Mouse (Mus musculus) left cerebral cortex, adult 18-20 months (tissue): Measurements from ENCODE around the gene Loxl1. TPM values are rescaled to one million over a fixed set of nuclear protein-coding genes. Genes with fewer than 3 reads are reported as not detected.

Experiments used
- DNase-seq, 2 experiments: peaks; one replicate each; pipeline ENCODE4 v3.0.0; 2021 to 2022; ENCODE audit warnings: low spot score in 2 of 2, mixed read lengths in 1 of 2
- long read RNA-seq, 2 experiments: library from polyadenylated mRNA; stranded (forward); transcript quantifications; one replicate each; pipeline ENCODE4 v2.0.0; 2021
- total RNA-seq, 2 experiments: library from RNA; stranded (reverse); gene quantifications; 2 replicates each; pipeline ENCODE4 v1.2.3; 2021

The Loxl1 gene
- total RNA-seq = 1 to 10 TPM; 1.5 to 2.8 TPM
- long read RNA-seq, experiment 1, partial matches to known transcripts = 0 of 5 reads
- long read RNA-seq, experiment 1, other reads (novel, unspliced or antisense) = 1 of 5 reads
- long read RNA-seq, experiment 2, partial matches to known transcripts = 0 of 2 reads
- long read RNA-seq, experiment 2, other reads (novel, unspliced or antisense) = 0 of 2 reads

DNA sequence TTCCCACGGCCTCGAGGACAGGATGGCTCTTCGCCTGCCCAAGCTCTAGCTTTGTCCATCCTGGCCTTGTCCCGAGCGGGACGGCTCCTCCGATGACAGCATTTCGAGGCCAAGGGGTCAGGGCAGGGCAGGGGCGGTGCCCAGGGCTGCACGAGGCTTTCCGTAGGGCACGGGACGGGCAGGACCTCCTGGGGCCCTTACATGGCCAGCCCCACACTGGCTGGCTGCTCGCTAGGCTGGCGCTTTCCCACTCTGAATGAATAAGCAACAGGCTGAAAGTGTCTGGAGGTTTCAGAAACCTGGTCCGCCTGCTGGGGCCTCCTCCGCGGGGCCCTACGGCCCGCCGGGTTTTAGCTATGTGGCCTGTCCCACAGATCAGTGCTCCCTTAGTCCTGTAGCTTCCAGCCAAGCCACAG is at the start of gene Loxl1:
TSS of gene Loxl1 (minus strand) at position 243 of the 416 bp plus-strand sequence.
- DNase-seq = peak in 1 of 2 experiments; percentile 28

DNA sequence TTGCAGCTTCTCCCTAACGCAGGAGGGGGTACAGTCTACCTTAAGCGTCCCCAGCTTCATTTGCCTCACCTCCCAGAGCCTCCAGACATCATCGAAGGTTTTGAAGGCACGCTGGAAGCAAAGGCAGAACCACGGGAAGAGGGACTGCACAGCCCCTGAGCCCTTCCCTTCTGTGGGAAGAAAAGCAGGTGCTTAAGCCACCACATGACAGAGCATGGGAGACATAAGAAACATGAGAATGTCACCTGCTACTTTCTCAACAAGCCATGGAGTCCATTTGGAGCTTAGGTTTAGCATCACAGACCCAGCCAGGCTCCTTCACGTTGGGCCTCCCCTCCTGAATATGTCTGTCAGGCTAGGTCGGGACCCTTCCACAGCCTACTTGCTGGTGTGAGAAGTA is 49.0 kb upstream of the Loxl1 start:
- no peak for DNase-seq

DNA sequence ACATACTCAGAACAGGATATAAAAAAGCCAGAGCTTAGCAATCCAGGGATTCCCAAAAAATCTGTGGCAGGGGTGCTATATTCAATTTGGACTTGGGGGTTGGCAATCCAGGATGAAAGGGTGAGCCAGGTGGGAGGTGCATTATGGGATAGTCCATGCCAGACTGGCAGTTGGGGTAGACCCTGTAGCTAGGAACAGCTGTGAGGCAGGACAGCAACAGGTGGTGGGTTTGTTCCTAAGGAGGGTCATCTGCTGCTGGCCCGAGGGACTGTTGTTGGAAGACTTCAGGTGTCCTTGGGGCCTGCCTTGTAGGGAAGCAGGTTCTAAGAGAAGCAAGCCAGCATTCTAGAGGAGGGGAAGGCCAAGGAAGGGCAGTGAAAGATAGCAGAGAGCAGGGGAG is 48.4 kb upstream of the Loxl1 start:
- no peak for DNase-seq

DNA sequence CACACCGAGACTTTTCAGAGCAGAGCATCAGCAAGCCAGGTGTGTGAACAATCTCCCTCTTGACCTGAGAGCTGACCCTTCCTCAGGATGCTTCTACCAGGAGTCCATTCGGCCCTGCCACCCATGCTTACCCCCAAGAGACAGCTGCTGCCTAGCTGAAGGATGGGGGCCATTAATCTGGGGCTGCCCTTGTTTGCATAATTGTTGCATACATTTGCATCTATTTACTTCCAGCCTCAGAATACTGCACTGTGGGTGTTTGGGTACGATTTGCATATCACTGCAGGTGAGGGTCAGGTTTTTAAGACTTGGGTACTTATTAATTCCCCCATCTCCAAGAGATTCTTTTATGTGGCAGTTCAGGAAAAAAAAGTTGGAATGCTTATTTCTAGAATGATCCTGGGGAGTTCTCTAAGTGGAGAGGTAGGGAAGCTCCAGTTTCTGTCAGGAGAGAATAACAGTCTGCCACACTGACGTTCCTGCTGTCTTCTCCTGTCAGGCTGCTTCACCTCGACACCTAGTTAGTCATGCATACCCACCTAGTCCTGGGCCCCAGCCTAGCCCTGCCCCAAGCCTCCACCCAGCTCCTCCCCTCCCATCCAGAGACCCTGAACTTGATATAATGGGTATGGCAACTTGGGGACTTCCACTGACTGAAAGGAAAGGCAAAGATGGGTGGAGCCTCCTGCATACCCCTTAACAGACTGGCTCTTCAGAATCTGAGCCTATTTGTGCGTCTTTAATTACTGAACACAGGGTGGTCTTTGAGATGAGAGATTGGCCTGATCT is 42.5 kb upstream of the Loxl1 start:
- DNase-seq = no peak

DNA sequence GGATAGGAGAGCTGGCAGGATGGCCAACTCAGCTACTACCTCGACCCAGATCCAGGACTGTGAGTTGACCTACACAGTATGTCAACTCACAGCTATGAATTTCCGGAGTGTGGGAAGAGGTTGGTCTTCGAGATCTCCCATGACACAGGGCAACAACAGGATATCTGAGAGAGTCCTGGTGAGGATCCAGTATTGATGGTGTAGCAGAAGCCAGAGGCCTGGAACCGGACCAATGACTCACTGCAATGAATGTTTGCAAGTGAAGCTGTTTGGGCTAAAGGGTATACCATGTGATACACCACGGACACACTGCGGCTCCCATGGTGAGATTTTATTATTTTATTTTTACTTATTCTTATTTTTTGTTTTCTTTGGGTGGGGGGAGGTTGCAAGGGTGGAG is 41.7 kb upstream of the Loxl1 start:
- no peak for DNase-seq

DNA sequence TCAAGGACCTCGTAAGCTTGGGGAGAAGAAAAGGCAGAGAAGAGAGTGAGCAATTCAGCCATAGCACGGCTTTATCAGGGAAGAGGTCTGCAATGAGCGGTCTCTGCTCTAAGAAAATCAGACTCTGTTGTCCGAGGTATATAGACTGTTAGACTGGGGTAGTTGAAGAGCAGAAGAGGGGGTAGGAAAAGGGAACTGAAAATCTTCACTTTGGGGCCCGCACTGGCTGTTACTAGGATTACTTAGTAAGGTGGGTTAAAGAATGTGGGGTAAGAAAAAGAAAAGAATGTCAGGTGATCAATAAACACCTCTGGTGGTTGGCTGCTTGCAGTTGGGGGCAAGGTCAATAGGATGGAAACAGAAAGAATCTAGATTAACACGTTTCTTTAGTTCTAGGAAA is 40.2 kb upstream of the Loxl1 start:
- no peak for DNase-seq

DNA sequence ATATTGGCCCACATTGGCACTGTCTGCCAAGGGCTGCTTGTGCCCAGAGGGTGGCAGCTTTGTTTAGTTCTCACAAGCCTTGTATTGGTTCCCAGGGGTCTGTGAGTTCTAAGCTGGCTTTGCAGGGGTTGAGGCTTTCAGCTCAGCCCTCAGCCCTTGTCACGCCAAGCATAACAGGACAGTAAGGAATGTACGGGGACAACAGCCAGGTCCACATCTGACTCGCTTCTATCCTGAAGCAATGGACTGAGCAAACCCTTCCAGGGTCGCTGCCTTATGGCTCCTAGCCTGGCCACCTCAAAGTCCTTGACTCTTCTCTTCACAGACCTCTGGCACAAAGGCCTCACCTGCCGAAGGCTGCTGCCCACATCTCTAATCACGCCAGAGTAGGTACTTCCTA is 34.8 kb upstream of the Loxl1 start:
- DNase-seq = no peak

DNA sequence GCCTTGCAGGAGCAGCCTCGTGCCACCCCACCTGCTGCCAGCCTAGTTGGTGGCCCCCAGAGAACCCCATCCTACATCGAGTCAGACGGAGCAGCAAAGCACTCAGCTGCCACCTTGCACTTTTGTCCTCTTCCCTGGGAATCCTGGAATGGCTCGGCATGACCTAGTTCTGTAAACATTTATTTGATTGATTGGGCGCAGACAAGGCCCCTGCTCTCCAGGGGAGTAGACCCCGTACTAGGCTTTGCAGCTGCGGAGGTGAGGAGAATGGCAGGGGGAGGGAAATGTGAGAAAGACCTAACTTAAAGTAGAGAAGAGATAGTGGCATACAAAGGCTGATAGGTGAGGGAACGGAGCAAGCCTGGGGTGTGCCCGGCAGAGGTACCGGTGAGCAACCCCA is 33.5 kb upstream of the Loxl1 start:
- DNase-seq = no peak

DNA sequence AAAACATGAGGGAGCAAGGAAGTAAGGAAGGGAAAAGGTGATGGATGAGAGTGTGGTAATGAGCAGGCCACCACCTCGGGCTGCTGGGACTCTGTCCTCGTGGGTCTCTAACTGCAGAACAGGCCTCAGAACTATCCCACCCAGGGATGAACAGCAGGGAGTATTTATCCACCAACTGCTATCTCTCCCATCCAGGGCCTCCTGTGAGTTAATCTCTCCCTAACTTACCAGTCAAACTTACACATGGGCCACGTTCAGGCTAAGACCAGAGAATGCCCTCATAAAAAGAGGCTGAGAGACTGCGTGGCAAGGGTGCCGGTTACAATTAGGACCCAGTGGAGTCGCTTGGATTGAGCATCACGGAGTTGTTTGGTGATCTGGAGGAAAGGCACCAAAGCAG is 33.0 kb upstream of the Loxl1 start:
- DNase-seq = no peak

DNA sequence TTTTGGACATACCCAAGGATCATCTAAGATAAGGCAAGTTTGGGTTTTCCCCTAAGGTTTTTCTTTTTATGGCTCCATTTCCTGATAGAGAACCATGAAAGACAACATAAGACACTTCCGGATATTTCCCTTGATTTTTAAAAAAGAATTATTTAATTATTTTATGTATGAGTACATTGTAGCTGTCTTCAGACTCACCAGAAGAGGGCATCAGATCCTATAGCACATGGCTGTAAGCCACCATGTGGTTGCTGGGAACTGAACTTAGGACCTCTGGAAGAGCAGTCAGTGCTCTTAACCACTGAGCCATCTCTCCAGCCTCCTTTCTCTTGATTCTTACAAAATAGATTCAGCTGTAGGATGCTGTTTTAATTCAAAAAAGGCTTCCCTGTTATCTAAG is 28.8 kb upstream of the Loxl1 start:
- DNase-seq = no peak

DNA sequence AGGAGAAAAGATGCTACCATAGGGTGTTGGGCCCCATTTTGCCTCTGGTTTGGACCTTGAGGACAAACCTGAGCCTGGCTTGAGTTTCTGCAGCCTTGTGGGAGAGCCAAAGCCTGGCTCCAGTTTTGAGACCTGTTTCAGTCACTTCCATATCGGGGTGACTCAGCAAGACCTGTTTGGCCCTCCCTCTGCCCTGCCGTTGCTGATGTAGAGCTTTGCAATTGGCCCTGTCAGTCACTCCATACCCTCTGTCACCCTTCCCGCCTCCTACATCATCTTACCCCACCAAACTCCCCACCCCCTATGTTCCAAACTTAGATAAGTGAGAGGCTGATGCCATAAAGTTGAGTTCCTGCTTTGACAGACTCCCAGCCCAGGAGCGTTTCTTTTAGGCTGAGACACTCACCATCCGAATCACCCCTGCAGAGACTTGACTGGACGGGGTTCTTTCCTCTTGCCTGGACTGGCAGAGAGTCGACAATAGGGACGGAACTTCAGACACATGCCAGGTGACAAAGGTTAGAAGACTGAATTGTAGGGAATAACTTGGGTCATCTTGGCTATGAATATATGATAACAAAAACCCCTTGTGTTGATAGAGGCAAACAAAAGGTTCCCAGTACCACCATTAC is 23.8 kb upstream of the Loxl1 start:
- DNase-seq = no peak

DNA sequence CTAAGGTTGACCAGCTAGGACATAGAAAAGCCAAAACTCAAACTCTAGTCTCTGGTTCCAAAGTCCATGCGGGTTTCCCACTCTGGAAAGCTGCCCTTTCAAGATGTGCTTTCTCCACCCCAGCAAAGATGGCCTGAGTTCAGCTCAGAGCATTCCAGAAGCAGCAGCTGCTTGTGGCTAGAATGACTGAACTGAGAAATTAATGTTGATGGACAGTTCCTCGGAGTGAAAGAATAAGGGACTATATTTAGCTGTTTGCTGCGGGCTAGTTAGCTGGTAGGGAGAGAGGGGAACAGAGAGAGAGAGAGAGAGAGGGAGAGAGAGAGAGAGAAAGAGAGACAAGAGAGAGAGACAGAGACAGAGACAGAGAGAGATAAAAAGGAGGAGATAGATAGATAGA is 18.3 kb upstream of the Loxl1 start:
- DNase-seq = no peak

DNA sequence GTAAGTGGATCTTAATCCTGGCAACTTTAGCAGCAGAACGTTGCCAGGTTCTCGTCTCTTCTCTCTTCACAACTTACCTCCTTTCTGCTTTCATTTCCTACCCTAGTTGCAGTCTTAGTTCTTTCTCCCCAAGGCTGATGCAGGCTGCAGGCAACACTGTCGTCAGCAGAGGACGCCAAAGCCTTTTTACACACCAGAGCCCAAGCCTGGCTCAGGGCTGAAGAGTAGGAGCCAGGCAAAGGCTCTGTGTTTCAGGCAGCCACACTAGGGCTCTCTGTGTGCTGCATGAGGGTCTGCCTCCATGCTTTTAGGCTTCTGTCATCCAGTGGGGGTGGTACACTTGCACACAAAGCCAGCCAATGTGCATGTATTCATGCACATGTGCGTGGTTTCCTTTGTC is 17.3 kb upstream of the Loxl1 start:
- peak; percentile 71 to 77 for DNase-seq

DNA sequence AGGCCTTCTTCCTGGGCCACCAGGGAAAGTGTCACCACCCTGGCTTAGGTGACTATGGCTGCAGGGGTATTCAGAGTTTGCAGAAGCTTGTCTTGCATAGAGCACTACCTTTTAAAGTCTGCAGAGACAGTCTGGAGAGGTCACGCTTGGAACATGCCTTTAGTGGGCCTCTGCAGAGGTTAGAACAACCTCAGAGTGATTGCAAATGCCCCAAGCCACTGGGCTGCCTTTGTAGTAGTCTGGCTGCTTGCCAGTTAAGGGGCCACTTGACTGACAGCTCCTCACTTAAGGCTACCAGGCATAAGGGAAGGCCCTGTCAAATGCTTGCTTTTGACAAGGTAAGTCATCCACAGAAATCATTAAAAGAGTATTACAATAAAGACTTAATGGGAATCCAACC is 14.4 kb upstream of the Loxl1 start:
- no peak for DNase-seq

DNA sequence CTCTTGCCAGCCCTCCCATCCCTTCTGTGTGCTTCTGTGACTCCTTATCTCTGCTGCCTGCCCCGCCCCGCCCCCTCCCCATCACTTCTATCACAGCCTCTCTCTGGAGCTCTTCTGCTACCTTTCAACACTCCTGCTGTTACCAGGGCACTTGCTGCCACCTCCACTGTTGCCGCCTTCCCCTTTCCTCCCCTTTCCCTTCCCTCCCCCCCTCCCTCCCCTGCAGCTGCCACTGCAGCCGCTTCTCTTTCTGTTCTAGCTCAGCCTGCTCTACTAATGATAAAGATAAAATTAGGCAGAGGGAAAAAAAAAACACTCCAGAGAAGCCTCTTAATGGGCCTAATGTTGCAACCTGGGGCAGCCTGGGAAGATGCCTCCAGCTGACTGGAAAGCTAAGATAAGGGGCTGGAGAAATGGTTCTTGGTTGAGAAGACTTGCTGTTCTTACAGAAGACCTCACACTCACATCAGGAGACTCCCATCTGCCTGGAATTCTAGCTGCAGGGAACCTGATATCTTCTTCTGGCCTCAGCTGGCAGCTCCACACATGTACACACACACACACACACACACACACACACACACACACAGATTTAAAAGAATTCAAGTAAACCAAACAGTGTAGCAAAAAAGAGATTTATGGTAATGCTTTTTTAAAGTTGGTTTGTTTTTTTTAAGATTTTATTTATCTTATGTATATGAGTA is 13.6 kb upstream of the Loxl1 start:
- DNase-seq = no peak

DNA sequence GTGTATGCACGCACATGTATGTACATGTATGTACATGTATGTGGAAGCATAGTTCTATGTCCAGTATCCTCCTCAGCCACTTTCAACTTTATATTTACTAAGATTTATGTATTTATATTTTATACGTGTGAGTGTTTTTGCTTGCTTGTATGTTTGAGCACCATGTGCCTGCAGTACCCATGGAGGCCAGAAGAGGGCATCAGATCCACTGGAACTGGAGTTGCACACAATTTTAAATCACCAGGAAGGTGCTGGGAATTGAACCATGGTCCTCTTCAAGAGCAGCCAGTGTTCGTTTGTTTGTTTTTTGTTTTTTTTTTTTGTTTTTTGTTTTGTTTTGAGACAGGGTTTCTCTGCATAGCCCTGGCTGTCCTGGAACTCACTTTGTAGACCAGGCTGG is 8.7 kb upstream of the Loxl1 start:
- no peak for DNase-seq

DNA sequence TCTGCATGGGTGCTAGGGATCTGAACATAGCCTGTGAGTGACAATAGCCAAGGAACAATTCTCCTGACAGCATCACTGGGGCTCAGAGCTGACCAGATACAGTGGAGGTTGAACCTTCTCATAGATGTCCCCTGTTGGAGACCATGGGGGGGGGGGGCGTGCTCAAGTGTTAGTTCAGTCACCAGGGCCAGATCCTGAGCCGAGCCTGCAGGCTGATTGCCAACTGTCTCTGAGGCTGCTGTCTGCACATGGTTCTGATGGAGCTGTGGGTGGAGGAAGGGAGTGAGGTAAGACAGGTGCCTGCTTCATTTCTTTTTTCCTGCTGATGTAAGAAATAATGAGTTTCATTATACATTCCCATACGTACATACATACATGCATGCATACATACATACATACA is 5.3 kb upstream of the Loxl1 start:
- no peak for DNase-seq

DNA sequence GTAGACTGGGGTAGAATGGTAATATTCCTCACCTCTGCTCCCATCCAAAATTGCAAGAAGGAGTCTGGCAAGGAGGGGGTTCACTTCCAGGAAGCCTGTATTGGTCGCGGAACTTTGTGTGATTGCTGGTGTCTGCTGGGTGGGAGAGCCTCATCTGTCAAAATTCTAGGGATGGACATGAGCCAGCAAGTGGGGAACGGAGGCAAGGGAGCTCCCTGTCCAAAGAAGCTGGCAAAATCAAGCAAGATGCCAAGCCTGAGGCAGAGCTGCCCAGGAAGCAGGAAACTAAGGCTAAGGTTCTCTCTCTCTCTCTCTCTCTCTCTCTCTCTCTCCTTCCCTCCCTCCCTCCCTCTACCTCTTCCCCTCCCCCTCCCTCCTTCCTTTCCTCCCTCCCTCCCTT is 4.4 kb upstream of the Loxl1 start:
- no peak for DNase-seq

DNA sequence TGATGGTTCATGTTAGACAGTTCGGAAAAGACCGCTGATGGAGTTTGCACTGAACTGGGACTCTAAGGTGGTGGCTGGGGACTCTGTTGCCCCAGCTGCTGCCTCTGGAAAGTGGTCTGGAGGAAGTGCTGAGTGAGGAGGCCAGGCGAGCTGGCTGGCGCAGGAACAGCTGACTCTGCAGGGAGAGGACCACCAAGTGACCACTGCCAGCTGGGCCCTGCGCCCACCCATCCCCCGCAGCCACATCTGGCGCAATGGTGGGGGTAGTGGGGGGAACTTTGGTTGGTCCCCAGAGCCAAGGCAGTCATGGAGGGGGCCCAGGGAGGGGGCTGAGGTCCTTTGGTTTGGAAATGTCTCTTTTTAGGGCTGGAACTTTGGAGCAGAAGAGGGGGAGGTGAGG is 3.8 kb upstream of the Loxl1 start:
- no peak for DNase-seq

DNA sequence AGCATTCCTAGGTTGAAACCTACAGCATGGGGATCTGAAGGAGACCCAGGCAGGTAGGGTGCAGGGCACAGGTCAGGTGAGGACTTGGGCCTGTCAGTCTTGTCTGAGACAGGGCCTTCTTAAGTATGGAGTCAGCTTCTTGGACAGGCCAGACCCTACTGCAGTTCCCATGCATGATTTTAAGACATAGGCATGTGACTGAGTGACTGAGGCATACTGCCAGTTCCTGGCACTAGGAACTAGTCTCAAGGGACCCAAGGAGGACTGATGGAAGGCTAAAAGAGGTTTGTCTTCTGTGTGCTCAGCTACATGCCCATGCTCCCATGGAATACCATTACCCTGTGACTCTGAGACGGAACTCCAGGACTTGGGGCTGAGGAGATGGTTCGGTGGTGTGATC is 2.9 kb upstream of the Loxl1 start:
- DNase-seq = no peak

DNA sequence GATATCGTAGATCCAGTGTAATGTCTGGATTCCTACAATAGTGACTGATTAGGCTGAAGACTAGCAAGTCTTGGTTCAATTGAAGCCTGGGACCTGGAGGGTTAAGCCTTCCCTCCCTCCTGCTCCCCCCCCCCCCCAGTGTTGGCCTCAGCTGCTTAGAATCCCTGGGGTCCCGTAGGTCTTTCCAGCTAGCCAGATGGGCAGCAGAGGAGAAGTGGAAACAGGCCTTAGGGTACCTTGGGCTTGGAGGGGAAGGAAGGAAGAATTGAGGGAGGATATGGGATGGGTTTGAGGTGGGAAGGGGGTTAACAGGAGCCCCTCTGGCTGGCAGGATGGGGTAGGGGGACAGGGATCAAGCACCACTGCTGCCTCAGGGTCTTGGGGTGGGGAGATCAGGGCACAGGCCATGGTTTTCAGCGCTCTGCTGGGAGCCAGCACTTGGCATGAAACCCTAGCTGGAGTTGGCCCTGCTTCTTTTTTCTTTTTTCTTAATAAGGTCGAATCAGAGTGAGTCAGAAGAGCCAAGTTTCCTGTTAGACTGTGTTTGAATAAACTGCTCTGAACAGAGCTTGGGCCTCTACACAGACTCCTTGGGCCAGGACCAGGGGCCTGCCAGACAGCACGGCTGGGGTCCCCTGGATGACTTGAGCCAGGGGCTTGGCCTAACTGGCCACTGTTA is 1.8 kb upstream of the Loxl1 start:
- DNase-seq = no peak
